Mouse (Mus musculus) CD4-positive, CD25-positive, alpha-beta regulatory T cell, adult 2 months (primary cell): ENCODE results near the gene Olfr943.

ENCODE experiments used
- DNase-seq: peaks from one replicate; pipeline ENCODE4 v3.0.0-alpha.2; 2012; ENCODE audit warnings: low read depth, low spot score

The Olfr943 gene

DNA sequence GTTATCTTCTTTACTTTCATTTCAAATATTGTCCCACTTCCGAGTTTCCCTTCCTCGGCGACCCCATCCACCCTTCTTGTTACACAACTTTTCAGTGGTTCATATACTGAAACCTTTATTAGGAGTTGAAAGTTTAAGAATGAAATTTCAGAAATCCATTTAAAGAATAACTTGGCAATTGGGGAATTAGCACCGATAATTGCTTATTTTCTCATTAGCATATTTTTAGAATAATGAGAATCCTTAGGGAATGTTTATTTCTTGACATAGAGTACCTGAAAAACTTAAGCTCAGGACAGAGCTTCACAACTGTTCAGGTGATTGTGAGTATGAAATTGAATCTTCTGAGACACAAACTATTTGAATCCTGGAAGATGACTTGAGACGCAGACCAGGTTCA, at the start of gene Olfr943:
Gene Olfr943 (plus strand): TSS at position 301 of the 400 bp plus-strand sequence.
- DNase-seq, result no peak

DNA sequence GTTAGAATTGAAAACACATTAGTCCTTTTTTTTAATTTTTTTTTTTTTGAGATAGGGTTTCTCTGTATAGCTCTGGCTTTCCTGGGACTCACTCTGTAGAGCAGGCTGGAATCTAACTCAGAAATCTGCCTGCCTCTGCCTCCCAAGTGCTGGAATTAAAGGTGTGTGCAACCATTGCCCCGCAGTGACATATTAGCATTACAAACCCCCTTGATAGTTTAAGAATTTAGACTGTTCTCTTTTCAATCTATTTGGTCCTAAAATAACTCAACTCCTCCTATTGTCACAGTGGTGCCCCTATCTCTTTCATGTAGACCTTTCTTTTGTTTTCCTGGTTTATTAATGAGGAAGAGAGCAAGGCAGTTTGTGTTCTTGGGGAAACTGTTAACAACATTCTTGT, 38.8 kb upstream of the Olfr943 start:
- DNase-seq, result no peak

DNA sequence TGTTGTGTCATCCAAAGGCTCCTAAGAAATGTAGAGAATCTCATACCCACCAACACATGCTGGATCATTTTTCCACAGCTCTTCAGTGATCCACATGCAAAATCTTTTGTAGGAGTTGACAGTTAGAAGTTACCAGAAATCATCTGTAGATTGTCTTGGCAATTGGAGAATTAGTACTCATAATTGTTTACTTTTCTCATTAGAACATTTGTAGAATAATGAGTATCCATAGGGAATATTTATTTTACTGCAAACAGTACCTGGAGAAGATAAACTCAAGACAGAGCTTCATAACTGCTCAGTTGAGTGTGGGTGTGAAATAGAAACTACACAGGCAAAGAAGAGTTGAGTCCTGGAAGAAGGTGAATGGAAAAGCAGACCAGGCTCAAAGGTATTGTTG, 38.3 kb upstream of the Olfr943 start, which contains the start of gene Olfr27:
Gene Olfr27 (plus strand): TSS at position 301 of the 400 bp plus-strand sequence.
- no peak for DNase-seq

DNA sequence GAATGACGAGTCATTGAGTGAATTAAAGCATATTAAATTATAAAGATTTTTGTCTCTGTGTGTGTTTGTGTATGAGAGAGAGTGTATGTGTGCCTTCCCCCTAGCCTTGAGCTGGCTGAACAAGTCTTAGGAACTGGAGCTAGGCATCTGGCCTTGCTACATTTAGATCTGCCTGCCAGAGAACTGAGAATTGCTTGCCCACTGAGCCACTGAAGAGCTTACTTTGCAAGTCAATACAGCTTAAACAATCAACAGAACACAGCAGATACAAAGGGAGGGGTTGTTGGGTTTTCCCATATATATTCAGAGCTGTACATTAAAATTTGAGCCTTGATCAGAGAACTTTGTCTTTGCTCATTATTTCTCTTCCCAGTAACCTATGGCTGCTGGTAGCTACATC, 13.7 kb upstream of the Olfr943 start:
- DNase-seq, result no peak

DNA sequence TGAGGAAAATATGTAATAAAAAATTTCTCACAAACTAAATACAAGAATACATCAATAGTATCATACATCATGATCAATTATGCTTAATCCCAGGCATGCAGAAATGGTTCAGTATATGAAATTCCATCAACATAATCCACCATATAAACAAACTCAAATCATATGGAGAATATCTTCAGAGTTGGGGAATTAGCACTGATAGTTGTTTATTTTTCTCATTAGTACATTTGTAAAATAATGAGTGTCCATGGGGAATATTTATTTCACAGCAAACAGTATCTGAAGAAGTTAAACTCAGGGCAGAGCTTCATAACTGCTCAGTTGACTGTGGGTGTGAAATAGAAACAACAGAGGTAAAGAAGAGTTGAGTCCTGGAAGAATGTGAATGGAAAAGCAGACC, 35.5 kb downstream of the Olfr943 start, which contains the start of gene Olfr944:
Gene Olfr944 (plus strand): TSS at position 301 of the 400 bp plus-strand sequence.
- no peak for DNase-seq
